Mouse (Mus musculus): ENCODE data around the gene Gas6. TPM values are rescaled to one million over a fixed set of nuclear protein-coding genes. Genes with fewer than 3 reads are reported as not detected.
A peak's percentile ranks its signal among the peaks of the same experiment; 100 is the strongest.

The Gas6 gene
- total and polyA plus RNA-seq, 3 experiments: not detected

- Histone ChIP-seq H3K9me3 (replicated peaks; ENCODE audit: insufficient read depth, low read length) (no peaks in the 10 kb centered on the region), H3K27me3 (ENCODE audit: control insufficient read depth in 1 of 2, insufficient read depth in 2 of 2, low read length in 2 of 2) (no peaks in the 10 kb centered on the region), H3K36me3 (ENCODE audit: control insufficient read depth in 1 of 2, insufficient read depth in 2 of 2, low read length in 2 of 2) (no peaks in the 10 kb centered on the region), H3K9ac (ENCODE audit: control insufficient read depth, low read depth, low read length, poor library complexity, severe bottlenecking) (no peak overlapping the region), H3K4me1 (ENCODE audit: control insufficient read depth in 1 of 2, insufficient read depth in 2 of 2, low read length in 2 of 2) (no peaks in the 10 kb centered on the region), H3K27ac (ENCODE audit: control insufficient read depth, low read depth, low read length) (no peak overlapping the region), H3K79me2 (ENCODE audit: control insufficient read depth, insufficient read depth, low read length, poor library complexity) (no peaks in the 10 kb centered on the region), H3K4me3 (ENCODE audit: control insufficient read depth in 1 of 2, insufficient read depth in 1 of 2, low read depth in 2 of 2, low read length in 2 of 2) (no peak overlapping the region)
- TF ChIP-seq ZNF384 (IDR thresholded peaks at IDR 0.05; ENCODE audit: low read depth, low read length) (no peak), SMC3 (IDR thresholded peaks at IDR 0.05; ENCODE audit: low read depth, low read length) (no peak), RAD21 (IDR thresholded peaks at IDR 0.05; ENCODE audit: low read depth, low read length) (no peak), E2F4 (IDR thresholded peaks at IDR 0.05; ENCODE audit: borderline replicate concordance, low read depth, low read length) (no peak), RCOR1 (IDR thresholded peaks at IDR 0.05; ENCODE audit: low read depth, low read length) (no peak), KAT2A (conservative IDR thresholded peaks at IDR 0.05; ENCODE audit: low read depth, low read length) (no peak), POLR2AphosphoS2 (IDR thresholded peaks at IDR 0.05; ENCODE audit: low read length) (no peak), MAX (IDR thresholded peaks at IDR 0.05; ENCODE audit: low read length) (no peak), GABPA (IDR thresholded peaks at IDR 0.05; ENCODE audit: low read depth, low read length) (no peak), POLR2A (IDR thresholded peaks at IDR 0.05; ENCODE audit: control insufficient read depth in 1 of 2, insufficient read depth in 1 of 2, low read depth in 1 of 2, low read length in 2 of 2, poor library complexity in 1 of 2) (no peak)
- DNase-seq (ENCODE audit: low read depth, low spot score): no peak
Observed at GRCm38 (mm10) chr8:13454341-13455113, 39.8 kb downstream of the Gas6 start.

- no peak for DNase-seq (ENCODE audit: low read depth, low spot score)
- Histone ChIP-seq H3K4me3 (ENCODE audit: control insufficient read depth in 1 of 2, insufficient read depth in 1 of 2, low read depth in 2 of 2, low read length in 2 of 2) (no peak overlapping the region), H3K36me3 (ENCODE audit: control insufficient read depth in 1 of 2, insufficient read depth in 2 of 2, low read length in 2 of 2) (no peaks in the 10 kb centered on the region), H3K79me2 (ENCODE audit: control insufficient read depth, insufficient read depth, low read length, poor library complexity) (no peaks in the 10 kb centered on the region), H3K4me1 (ENCODE audit: control insufficient read depth in 1 of 2, insufficient read depth in 2 of 2, low read length in 2 of 2) (no peaks in the 10 kb centered on the region), H3K9me3 (replicated peaks; ENCODE audit: insufficient read depth, low read length) (no peaks in the 10 kb centered on the region), H3K9ac (ENCODE audit: control insufficient read depth, low read depth, low read length, poor library complexity, severe bottlenecking) (no peak overlapping the region), H3K27me3 (ENCODE audit: control insufficient read depth in 1 of 2, insufficient read depth in 2 of 2, low read length in 2 of 2) (no peaks in the 10 kb centered on the region), H3K27ac (ENCODE audit: control insufficient read depth, low read depth, low read length) (no peak overlapping the region)
- no peak for TF ChIP-seq USF2 (IDR thresholded peaks at IDR 0.05; ENCODE audit: borderline replicate concordance in 1 of 2, insufficient read depth in 1 of 2, low read depth in 1 of 2, low read length in 2 of 2)
- peak; percentile 55 for TF ChIP-seq USF1 (IDR thresholded peaks at IDR 0.05; ENCODE audit: low read depth, low read length)
Observed at GRCm38 (mm10) chr8:13451747-13452277, 42.5 kb downstream of the Gas6 start.

- peak; percentile 79 for DNase-seq (ENCODE audit: low read depth, low spot score)
- Histone ChIP-seq H3K79me2 (ENCODE audit: control insufficient read depth, insufficient read depth, low read length, poor library complexity) (no peaks in the 10 kb centered on the region), H3K27ac (ENCODE audit: control insufficient read depth, low read depth, low read length) (no peak overlapping the region), H3K4me3 (ENCODE audit: control insufficient read depth in 1 of 2, insufficient read depth in 1 of 2, low read depth in 2 of 2, low read length in 2 of 2) (no peak overlapping the region), H3K9ac (ENCODE audit: control insufficient read depth, low read depth, low read length, poor library complexity, severe bottlenecking) (no peak overlapping the region), H3K27me3 (ENCODE audit: control insufficient read depth in 1 of 2, insufficient read depth in 2 of 2, low read length in 2 of 2) (peaks cover 4 to 6% of the 10 kb centered on the region in 2 experiments; a peak in 2 of 4 replicates), H3K36me3 (ENCODE audit: control insufficient read depth in 1 of 2, insufficient read depth in 2 of 2, low read length in 2 of 2) (no peaks in the 10 kb centered on the region), H3K9me3 (replicated peaks; ENCODE audit: insufficient read depth, low read length) (no peaks in the 10 kb centered on the region), H3K4me1 (ENCODE audit: control insufficient read depth in 1 of 2, insufficient read depth in 2 of 2, low read length in 2 of 2) (no peaks in the 10 kb centered on the region)
- no peak for TF ChIP-seq MYC (IDR thresholded peaks at IDR 0.05; ENCODE audit: low read depth, low read length)
- no peak for TF ChIP-seq GABPA (IDR thresholded peaks at IDR 0.05; ENCODE audit: low read depth, low read length)
- TF ChIP-seq CTCF (IDR thresholded peaks at IDR 0.05 in 2 of 3, conservative IDR thresholded peaks at IDR 0.05 in 1 of 3; ENCODE audit: control insufficient read depth in 1 of 3, insufficient read depth in 1 of 3, low read depth in 2 of 3, low read length in 3 of 3, poor library complexity in 1 of 3, severe bottlenecking in 1 of 3): no peak
- TF ChIP-seq CHD2 (IDR thresholded peaks at IDR 0.05; ENCODE audit: low read length): no peak
- TF ChIP-seq MYB (IDR thresholded peaks at IDR 0.05; ENCODE audit: low read depth, low read length): no peak
- TF ChIP-seq NELFE (IDR thresholded peaks at IDR 0.05; ENCODE audit: low read depth, low read length): no peak
- TF ChIP-seq SIN3A (IDR thresholded peaks at IDR 0.05; ENCODE audit: low read length): peak; percentile 75
- TF ChIP-seq ZKSCAN1 (IDR thresholded peaks at IDR 0.05; ENCODE audit: low read depth, low read length): no peak
- TF ChIP-seq MAZ (IDR thresholded peaks at IDR 0.05; ENCODE audit: low read depth, low read length): no peak
- no peak for TF ChIP-seq ZC3H11A (IDR thresholded peaks at IDR 0.05; ENCODE audit: low read depth, low read length)
- no peak for TF ChIP-seq BHLHE40 (IDR thresholded peaks at IDR 0.05; ENCODE audit: borderline replicate concordance, low read depth, low read length)
- TF ChIP-seq GATA1 (IDR thresholded peaks at IDR 0.05; ENCODE audit: low read depth, low read length): no peak
- peak; percentile 62; the same call in 1 of the 2 replicates for TF ChIP-seq USF1 (IDR thresholded peaks at IDR 0.05; ENCODE audit: low read depth, low read length)
- TF ChIP-seq MEF2A (IDR thresholded peaks at IDR 0.05; ENCODE audit: extremely low read depth, insufficient replicate concordance, low read depth, low read length, poor library complexity, severe bottlenecking): no peak
- no peak for TF ChIP-seq ELF1 (IDR thresholded peaks at IDR 0.05; ENCODE audit: low read depth, low read length)
- TF ChIP-seq TCF12 (IDR thresholded peaks at IDR 0.05; ENCODE audit: low read depth, low read length): no peak
Observed at GRCm38 (mm10) chr8:13448145-13448544, 46.1 kb downstream of the Gas6 start.

Measured in MEL (cell line).